Mouse (Mus musculus) embryonic facial prominence, embryonic 10.5 days (tissue): ENCODE measurements around the gene Rnf149. TPM values are rescaled to one million over a fixed set of nuclear protein-coding genes. Genes with fewer than 3 reads are reported as not detected.
"Not testable (repeated sequence)": the region's sequence is repeated elsewhere in the genome, so short reads cannot be mapped to it uniquely, and the experiment has no call there.

Experiments used
- DNase-seq: peaks from one replicate; pipeline ENCODE4 v3.0.0-alpha.2; 2017; ENCODE audit warnings: low spot score
- H3K27ac ChIP-seq: fragments of 300-500 bp; sonication (generic); replicated peaks from 2 replicates; pipeline ENCODE4 v1.5.1; 2016; ENCODE audit warnings: mild to moderate bottlenecking
- H3K27me3 ChIP-seq: fragments of 300-500 bp; sonication (generic); replicated peaks from 2 replicates; pipeline ENCODE4 v1.6.1; 2016; ENCODE audit warnings: low read depth, mild to moderate bottlenecking; ENCODE audit not compliant: poor library complexity, severe bottlenecking
- H3K36me3 ChIP-seq: fragments of 300-500 bp; sonication (generic); replicated peaks from 2 replicates; pipeline ENCODE4 v1.6.1; 2016; ENCODE audit warnings: mild to moderate bottlenecking, moderate library complexity
- H3K4me1 ChIP-seq: fragments of 300-500 bp; sonication (generic); 2 replicates; pipeline ENCODE4 v1.6.1; 2016
- H3K4me3 ChIP-seq: fragments of 300-500 bp; sonication (generic); 2 replicates; pipeline ENCODE4 v1.5.1; 2016; ENCODE audit warnings: mild to moderate bottlenecking, moderate library complexity
- H3K9me3 ChIP-seq: fragments of 300-500 bp; sonication (generic); 2 replicates; pipeline ENCODE4 v1.6.1; 2016; ENCODE audit warnings: mild to moderate bottlenecking
- WGBS: fragments of 180-500 bp; shearing (Covaris S2); methylation state at CpG from one replicate; pipeline ENCODE4 v1.1.7; 2016; 5-methylcytosine and 5-hydroxymethylcytosine counted together
- polyA plus RNA-seq: library from polyadenylated mRNA; unstranded; fragments of >200 nt; fragmentation: Nextera tagmentation; extraction: Ambion mirVana; gene quantifications from 2 replicates; pipeline ENCODE4 v1.2.1, GENCODE M21; 2016

Rnf149 gene
- polyA plus RNA-seq = 23.1 and 23.4 TPM in 2 replicates

DNA sequence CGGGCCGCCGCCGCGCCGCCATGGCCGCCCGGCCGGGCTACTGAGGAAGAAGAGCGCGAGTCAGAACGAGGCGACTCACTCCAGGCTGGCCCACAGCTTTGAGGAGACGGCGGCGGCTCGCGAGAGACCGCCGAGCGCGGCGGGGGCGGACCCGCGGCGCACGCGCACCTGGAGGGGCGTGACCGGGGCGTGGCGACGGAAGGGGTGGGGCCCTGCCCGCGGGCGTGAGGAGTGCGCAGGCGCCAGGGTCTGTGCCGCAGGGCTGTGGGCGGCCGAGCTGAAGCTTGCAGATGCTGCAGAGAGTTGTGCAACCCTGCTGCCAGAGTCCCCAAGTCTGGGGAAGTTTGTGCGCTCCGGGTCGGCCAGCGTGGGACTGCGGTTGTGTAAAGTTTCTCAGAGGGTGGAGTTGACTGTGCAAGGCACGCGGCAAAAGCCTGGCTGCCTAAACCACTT, at the start of gene Rnf149:
Rnf149 (minus strand) TSS at position 153 of the 453 bp plus-strand sequence.
- DNase-seq = peak; percentile 99
- peak within 1 kb of the TSS; percentile 97 for H3K27ac ChIP-seq
- H3K36me3 ChIP-seq = peaks cover 3% of the 10 kb centered on the region
- H3K4me1 ChIP-seq = peaks cover 53% of the 10 kb centered on the region
- no peaks in the 10 kb centered on the region for H3K9me3 ChIP-seq
- H3K4me3 ChIP-seq = peak within 1 kb of the TSS; percentile 85
- no peaks in the 10 kb centered on the region for H3K27me3 ChIP-seq
- WGBS = under 1% methylated on average over 49 of the region's 49 CpGs

DNA sequence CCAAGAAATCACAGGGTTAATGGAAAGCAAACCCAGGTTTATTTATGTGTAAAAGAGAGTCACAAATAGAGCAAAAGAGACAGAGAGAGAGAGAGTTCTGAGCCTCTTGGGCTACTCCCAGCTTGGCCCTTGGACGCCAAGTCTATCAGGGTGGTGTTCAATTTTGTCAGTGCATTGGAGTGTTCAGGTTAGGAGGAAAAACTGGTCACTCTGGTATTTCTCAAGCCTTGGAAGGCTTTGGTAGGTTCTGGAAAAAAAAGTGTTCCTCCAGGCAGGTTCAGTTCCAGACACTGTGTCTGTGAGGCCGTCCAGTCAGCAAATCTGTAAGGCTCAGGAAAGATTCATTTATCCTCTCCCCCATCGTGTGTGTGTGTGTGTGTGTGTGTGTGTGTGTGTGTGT, 48.3 kb upstream of the Rnf149 start:
- Histone ChIP-seq H3K36me3 (no peaks in the 10 kb centered on the region), H3K4me3 (no peak overlapping the region), H3K27me3 (no peaks in the 10 kb centered on the region), H3K9me3 (no peaks in the 10 kb centered on the region), H3K4me1 (peaks cover 4% of the 10 kb centered on the region; the same call in 1 of the 2 replicates), H3K27ac (no peak overlapping the region)
- DNase-seq = no peak
- 65% methylated on average over 3 of the region's 3 CpGs for WGBS

DNA sequence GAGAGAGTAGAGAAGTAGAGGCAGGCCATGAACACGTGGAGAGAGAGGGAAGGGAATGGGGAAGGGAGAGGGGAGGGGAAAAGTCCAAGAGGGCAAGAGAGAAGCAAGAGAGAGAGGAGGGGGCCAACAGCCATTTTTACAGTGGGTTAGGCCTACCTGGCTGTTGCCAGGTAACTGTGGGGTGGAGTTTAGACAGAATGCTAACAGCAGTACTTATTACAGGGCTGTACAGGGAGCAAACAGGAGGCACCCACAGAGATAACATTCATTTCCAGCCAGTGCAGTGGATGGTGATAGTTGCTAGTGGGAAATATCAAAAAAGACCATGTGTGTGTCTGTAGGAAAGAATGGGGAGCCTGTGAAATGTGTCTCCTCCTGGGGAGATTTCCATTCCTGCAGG, 46.5 kb upstream of the Rnf149 start:
- DNase-seq = no peak
- peaks cover 4% of the 10 kb centered on the region; the same call in 1 of the 2 replicates for H3K4me1 ChIP-seq
- WGBS = 45% methylated on average over 1 of the region's 1 CpGs

DNA sequence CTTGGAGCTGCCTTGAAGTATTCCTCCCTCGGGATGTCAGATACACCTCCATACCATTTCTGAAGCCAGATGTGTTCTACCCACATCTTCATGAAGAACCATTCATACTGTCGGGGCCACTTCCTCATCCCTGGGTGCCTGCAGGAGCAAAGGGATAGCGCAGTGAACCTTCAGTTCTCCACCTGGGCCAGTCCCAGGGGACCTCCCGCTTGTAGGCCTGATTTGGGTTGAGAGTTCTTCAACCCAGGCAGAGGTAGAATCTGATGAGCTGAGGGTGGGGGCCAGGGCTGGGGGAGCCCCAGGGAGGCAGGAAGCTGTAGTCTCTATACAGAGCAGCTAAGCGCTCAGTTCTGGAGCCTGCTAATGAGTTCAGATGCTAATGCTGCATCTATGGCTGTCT, 45.9 kb upstream of the Rnf149 start:
- peaks cover 4% of the 10 kb centered on the region; the same call in 1 of the 2 replicates for H3K4me1 ChIP-seq
- H3K27ac ChIP-seq = no peak overlapping the region
- no peaks in the 10 kb centered on the region for H3K27me3 ChIP-seq
- no peaks in the 10 kb centered on the region for H3K36me3 ChIP-seq
- WGBS = 91% methylated on average over 5 of the region's 5 CpGs
- H3K9me3 ChIP-seq = no peaks in the 10 kb centered on the region
- H3K4me3 ChIP-seq = no peak overlapping the region
- no peak for DNase-seq

More for the DNA sequence above, 46.5 kb upstream of the Rnf149 start:
- no peaks in the 10 kb centered on the region for H3K36me3 ChIP-seq
- H3K9me3 ChIP-seq = no peaks in the 10 kb centered on the region
- H3K27ac ChIP-seq = no peak overlapping the region
- no peaks in the 10 kb centered on the region for H3K27me3 ChIP-seq
- no peak overlapping the region for H3K4me3 ChIP-seq

DNA sequence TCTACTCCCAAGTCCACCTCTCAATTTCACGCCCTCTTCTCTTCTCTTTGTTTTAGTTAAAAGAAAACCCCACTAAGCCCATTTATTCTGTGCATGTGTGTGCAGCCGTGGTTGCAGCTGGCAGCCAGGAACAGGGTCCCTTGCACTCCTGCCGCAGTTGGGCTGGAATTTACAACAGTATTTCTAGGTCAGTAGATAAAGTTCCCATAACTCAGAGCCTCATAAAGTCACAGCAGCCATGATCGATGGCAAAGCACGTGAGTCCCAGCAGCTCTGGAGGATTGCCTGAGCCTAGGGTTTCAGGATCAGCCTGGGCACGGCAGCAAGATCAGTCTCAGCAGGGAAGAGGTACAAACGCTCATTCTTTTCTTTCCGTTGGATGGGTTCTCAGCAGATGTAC, 41.3 kb upstream of the Rnf149 start:
- H3K36me3 ChIP-seq = no peaks in the 10 kb centered on the region
- no peaks in the 10 kb centered on the region for H3K27me3 ChIP-seq
- H3K27ac ChIP-seq = no peak overlapping the region
- WGBS = 56% methylated on average over 8 of the region's 8 CpGs
- no peak overlapping the region for H3K4me3 ChIP-seq
- no peaks in the 10 kb centered on the region for H3K9me3 ChIP-seq
- H3K4me1 ChIP-seq = peaks cover 19% of the 10 kb centered on the region
- no peak for DNase-seq

DNA sequence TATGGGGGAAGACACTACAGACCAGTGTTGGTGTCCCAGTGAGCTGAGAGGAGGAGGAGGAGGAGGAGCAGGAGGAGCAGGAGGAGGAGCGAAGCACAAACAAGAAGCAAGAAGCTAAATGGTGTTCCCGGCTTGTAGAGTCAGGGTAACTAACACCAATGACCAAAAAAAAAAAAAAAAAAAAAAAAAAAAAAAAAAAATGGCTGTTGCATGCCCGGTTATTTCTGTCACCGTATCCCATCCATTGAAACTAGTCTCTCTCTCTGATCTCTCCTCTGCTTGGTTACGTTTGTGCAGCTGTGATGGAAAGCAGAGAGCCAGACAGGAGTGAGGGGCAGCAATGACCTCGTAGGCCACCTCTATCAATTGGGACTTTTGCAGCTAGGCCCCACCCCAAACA, 38.3 kb upstream of the Rnf149 start:
- no peak for DNase-seq
- Histone ChIP-seq H3K4me1 (peaks cover 22% of the 10 kb centered on the region), H3K9me3 (no peaks in the 10 kb centered on the region), H3K27me3 (no peaks in the 10 kb centered on the region), H3K4me3 (no peak overlapping the region), H3K27ac (no peak overlapping the region), H3K36me3 (no peaks in the 10 kb centered on the region)
- WGBS = 64% methylated on average over 6 of the region's 6 CpGs

DNA sequence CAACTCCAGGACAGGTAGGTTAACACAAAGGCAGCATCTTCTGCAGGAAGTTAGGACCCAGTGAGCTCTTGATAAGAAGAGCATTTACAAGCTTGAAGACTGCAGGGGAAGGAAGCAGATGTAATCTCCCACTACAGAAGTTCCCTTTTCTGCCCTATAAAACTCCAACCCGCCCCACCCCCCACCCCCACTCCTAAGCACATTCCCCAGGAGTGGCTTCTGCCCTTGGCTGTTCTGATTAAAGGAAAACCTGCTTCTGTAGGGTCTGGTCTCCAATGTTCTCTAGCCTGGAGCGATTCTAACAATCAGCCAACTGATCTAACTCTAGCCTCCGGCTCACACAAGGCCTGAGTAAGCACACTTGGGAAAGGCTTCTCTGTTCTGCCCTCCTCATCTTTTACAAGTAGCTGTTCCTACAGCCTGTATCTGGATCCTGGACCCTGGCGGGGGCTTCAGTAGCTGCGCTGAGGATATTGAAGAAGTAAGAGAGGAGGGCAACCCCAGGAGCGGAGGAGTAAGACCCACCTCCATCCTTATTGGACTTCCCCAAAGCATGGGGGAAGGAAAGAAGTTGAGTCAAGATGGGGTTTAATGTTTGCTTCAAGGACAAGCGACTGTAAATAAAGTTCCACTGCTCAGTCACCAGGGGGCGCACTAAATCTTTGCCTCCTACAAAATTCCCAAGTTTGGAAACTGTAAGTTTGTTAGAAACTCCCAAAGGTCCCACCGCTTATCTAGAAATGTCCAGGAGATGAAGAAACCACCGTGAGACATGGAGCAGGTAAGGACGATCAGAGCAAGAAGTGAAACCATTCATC, 37.5 kb upstream of the Rnf149 start:
- WGBS = 23% methylated on average over 11 of the region's 11 CpGs
- peak; percentile 76 for DNase-seq
- peaks cover 22% of the 10 kb centered on the region for H3K4me1 ChIP-seq
- peak overlapping the region; percentile 60 for H3K27ac ChIP-seq
- H3K9me3 ChIP-seq = no peaks in the 10 kb centered on the region
- no peaks in the 10 kb centered on the region for H3K27me3 ChIP-seq
- H3K4me3 ChIP-seq = no peak overlapping the region
- H3K36me3 ChIP-seq = no peaks in the 10 kb centered on the region

DNA sequence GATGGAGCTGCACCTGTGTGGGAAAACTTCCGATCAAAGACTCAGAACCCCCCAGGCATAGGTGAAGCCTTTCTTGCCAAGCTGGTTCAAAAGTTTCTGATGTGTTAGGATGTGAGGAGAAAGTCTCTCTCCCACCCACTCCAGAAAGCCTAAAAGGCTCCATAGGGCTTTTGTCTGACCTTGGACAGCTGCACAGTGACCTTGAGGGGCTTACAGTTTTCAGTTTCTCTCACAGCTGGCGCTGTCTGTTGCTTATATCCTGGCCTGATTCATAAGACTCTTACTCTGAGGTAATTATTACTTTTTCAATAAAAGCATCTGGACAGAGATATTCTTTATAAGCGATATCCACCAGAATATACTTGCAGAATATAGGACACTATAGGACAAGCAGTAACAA, 35.9 kb upstream of the Rnf149 start:
- no peak overlapping the region for H3K4me3 ChIP-seq
- no peaks in the 10 kb centered on the region for H3K9me3 ChIP-seq
- no peak overlapping the region for H3K27ac ChIP-seq
- no peaks in the 10 kb centered on the region for H3K36me3 ChIP-seq
- no peak for DNase-seq
- peaks cover 28% of the 10 kb centered on the region for H3K4me1 ChIP-seq
- 88% methylated on average over 3 of the region's 3 CpGs for WGBS
- no peaks in the 10 kb centered on the region for H3K27me3 ChIP-seq

DNA sequence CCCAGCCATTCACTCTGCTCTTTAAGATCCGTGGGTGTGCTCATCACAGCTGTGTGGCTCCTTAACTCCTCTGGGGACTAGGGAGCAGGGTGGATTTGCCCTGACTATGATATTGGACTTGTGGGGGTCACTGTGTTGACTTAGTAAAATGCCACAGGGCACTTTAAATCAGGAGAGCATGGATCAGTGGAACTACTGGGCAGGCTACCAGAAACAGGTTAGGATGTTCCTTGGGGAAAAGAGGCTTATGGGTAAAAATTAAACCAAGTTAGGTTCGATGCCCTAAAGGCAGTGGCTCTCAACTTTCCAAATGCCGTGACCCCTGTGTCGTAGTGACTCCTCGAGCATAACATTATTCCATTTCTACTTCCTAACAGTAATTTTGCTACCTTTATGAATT, 35.3 kb upstream of the Rnf149 start:
- Histone ChIP-seq H3K4me1 (peaks cover 28% of the 10 kb centered on the region), H3K4me3 (no peak overlapping the region), H3K27ac (no peak overlapping the region), H3K9me3 (no peaks in the 10 kb centered on the region), H3K27me3 (no peaks in the 10 kb centered on the region), H3K36me3 (no peaks in the 10 kb centered on the region)
- WGBS = 76% methylated on average over 5 of the region's 5 CpGs
- no peak for DNase-seq

DNA sequence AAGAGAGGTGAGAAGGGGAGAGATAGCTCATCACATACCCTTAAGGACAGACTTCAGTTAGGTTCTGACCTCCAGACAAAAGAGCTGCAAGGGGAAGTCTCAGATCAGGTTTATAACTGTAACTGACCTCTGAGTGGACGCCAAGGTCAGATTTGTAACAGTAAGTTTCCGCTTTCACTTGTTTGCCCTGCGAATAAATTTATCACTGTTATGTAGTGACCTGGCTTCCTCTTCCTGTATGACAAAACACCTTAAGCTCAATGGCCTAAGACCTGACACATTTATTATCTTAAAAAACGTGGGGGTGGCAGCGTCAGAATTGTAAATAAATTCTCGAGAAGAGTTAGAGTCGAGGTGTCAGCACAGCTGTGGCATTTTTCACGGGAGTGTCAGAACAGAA, 31.3 kb upstream of the Rnf149 start:
- H3K9me3 ChIP-seq = no peaks in the 10 kb centered on the region
- 76% methylated on average over 8 of the region's 8 CpGs for WGBS
- no peaks in the 10 kb centered on the region for H3K27me3 ChIP-seq
- no peak overlapping the region for H3K4me3 ChIP-seq
- no peak for DNase-seq
- peaks cover 27% of the 10 kb centered on the region for H3K4me1 ChIP-seq
- no peaks in the 10 kb centered on the region for H3K36me3 ChIP-seq
- 0 out of 2 replicates have a peak overlapping the region, but pooled peaks have one; percentile 24 for H3K27ac ChIP-seq

DNA sequence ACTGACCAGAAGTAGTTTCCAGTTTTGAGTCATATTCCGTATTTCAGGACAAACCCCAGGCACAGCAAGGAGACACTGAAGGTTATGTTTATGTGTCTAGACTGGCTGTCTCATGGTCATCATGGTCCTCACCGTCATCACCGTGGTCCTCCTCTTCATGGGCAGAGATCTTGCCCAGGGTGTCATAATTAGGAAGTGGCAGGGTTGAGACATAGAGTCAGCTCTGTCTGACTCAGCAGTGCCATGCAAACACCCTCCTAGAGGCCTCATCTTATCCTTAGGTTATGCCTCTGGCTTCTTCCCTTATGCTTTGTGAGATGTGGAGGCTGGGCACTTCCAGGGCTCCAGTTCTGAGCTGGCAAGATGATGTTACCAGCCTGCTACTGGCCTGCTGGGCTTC, 25.3 kb upstream of the Rnf149 start:
- 97% methylated on average over 3 of the region's 3 CpGs for WGBS
- H3K4me1 ChIP-seq = peaks cover 19% of the 10 kb centered on the region
- H3K4me3 ChIP-seq = no peak overlapping the region
- H3K27ac ChIP-seq = no peak overlapping the region
- H3K36me3 ChIP-seq = no peaks in the 10 kb centered on the region
- DNase-seq = no peak
- peaks cover 4% of the 10 kb centered on the region; the same call in 1 of the 2 replicates for H3K9me3 ChIP-seq
- H3K27me3 ChIP-seq = no peaks in the 10 kb centered on the region

DNA sequence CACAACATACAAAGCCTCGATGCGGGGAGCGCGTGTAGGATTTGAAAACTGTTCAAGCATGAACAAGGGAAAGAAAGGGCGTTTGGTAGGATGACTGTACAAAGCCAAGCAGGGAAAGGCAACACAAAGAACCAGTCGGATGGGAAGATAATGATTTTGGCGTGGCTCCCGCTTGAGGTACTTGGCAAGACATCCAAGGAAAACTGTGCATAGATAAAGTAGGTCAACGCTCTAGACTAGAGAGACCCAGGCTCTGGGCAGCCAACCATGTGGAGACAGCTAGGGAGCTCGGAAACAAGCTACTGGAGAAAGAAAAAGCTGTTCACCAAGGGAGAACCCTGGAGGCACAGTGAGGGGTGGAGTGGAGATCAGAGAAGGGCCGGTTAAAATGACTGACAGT, 21.5 kb upstream of the Rnf149 start:
- Histone ChIP-seq H3K4me1 (peaks cover 5% of the 10 kb centered on the region), H3K36me3 (no peaks in the 10 kb centered on the region), H3K27ac (no peak overlapping the region), H3K27me3 (no peaks in the 10 kb centered on the region), H3K9me3 (peaks cover 4% of the 10 kb centered on the region; the same call in 1 of the 2 replicates), H3K4me3 (no peak overlapping the region)
- WGBS = 77% methylated on average over 11 of the region's 11 CpGs
- no peak for DNase-seq

DNA sequence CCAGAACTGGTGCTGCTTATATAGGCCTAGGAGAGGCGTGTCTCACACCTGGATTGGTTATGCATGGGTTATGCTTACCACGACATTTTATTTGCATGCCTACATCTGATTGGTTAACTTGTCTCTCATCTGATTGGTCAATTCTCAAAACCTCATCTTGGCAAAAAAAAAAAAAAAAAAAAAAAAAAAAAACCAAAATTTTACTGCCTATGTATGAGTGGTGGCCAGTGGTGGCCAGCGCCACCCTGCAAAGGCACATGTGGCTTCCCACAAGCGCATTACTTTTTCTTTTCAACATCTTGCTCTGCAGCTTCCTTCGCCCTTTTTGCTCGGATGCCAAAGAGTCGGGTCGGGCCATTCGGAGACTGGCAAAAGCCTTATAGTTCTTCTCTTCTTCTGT, 19.9 kb upstream of the Rnf149 start:
- not testable (repeated sequence) for H3K9me3 ChIP-seq, H3K27ac ChIP-seq, H3K4me3 ChIP-seq, H3K4me1 ChIP-seq, H3K27me3 ChIP-seq, DNase-seq, H3K36me3 ChIP-seq
- 94% methylated on average over 9 of the region's 9 CpGs for WGBS
